Mouse (Mus musculus) kidney, adult 2 months (tissue): Measurements from ENCODE around the gene Nit1.
"Not testable (repeated sequence)": the region's sequence is repeated elsewhere in the genome, so short reads cannot be mapped to it uniquely, and the experiment has no call there.

ENCODE experiments used
- CTCF ChIP-seq: fragments of 200-500 bp; conservative IDR thresholded peaks from 2 replicates; pipeline ENCODE4 v1.5.1; 2011; ENCODE audit warnings: low read depth, mild to moderate bottlenecking, control low read depth, low read length, moderate library complexity, mixed read lengths; ENCODE audit not compliant: insufficient read depth, insufficient read length
- POLR2A ChIP-seq: fragments of 200-500 bp; IDR thresholded peaks from one replicate; pipeline ENCODE4 v1.6.1; 2011; ENCODE audit warnings: low read depth, low read length, control low read depth

DNA sequence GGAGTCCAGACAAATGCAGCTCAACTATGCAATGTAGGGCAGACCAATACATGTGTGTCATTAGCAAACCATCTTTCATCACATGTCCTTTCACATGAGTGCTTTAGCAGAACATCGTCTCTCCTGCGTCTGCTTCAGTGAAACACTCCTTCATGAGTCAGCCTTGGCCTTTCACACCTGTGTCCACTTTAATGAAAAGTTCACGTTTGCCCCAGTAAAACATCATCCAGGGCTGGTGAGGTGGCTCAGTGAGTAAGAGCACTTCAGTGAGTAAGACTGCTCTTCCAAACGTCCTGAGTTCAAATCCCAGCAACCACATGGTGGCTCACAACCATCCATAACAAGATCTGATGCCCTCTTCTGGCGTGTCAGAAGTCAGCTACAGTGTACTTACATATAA lies 39.3 kb downstream of the Nit1 start:
- not testable (repeated sequence) for TF ChIP-seq CTCF, POLR2A
